Comparison of ENCODE assay signal across 13 mouse cellular contexts in genomic region chr4:62617856-62618440, GRCm38 (mm10). TPM values are rescaled to one million over a fixed set of nuclear protein-coding genes. Genes with fewer than 3 reads are reported as not detected.
DNase-seq lines count a peak whose midpoint lies in the region; ATAC-seq and TF ChIP-seq lines count a peak whose summit lies in the region.
"Had no signal": no experiment of that assay in that cellular context is flagged by ENCODE, and none has a peak within 500 bp of the region (broad histone marks: within the 10 kb centered on the region; RNA-seq: fewer than 3 reads in every experiment).

No protein-coding gene starts in this region.

- peaks cover 56% of the 10 kb centered on the region for H3K4me1 ChIP-seq in forebrain, embryonic 10.5 days
- H3K4me1 ChIP-seq in forebrain, embryonic 14.5 days (ENCODE audit: control insufficient read depth, insufficient read depth, low read length): peaks cover 34% of the 10 kb centered on the region
- H3K4me1 ChIP-seq in hindbrain, embryonic 13.5 days (replicated peaks): peaks cover 70% of the 10 kb centered on the region
- H3K4me1 ChIP-seq in hindbrain, postnatal 0 days (ENCODE audit: insufficient read depth, low read length): peaks cover 18% of the 10 kb centered on the region
- H3K4me1 ChIP-seq in midbrain, embryonic 11.5 days (ENCODE audit: control insufficient read depth, insufficient read depth, low read length): peaks cover 24% of the 10 kb centered on the region
- H3K4me1 ChIP-seq in midbrain, embryonic 15.5 days: peaks cover 29% of the 10 kb centered on the region
- H3K4me1 ChIP-seq in midbrain, embryonic 14.5 days (ENCODE audit: control insufficient read depth, insufficient read depth, low read length): peaks cover 35% of the 10 kb centered on the region

- no peak for DNase-seq in forebrain, embryonic 10.5 days (ENCODE audit: extremely low spot score, low spot score)
- no peak for DNase-seq in forebrain, embryonic 14.5 days (ENCODE audit: low spot score)
- DNase-seq in hindbrain, postnatal 0 days (ENCODE audit: low spot score): no peak
- DNase-seq in midbrain, embryonic 11.5 days (ENCODE audit: low spot score, missing footprints): peak; percentile 57
- no peak for DNase-seq in midbrain, embryonic 14.5 days
- no peak for DNase-seq in frontal cortex, postnatal 10 days (ENCODE audit: low spot score in 2 of 2)
- DNase-seq: cerebellum, adult 11 months; kidney, adult 11 months; left cerebral cortex, postnatal 4 days; liver, postnatal 0 days; thymus, postnatal 25 days had no signal

- no peak for TF ChIP-seq CTCF in hindbrain, postnatal 0 days (IDR thresholded peaks at IDR 0.05; ENCODE audit: low read depth)

- no peak overlapping the region for H3K4me3 ChIP-seq in forebrain, embryonic 10.5 days
- H3K4me3 ChIP-seq in forebrain, embryonic 14.5 days (ENCODE audit: low read depth, low read length): no peak overlapping the region
- no peak overlapping the region for H3K4me3 ChIP-seq in hindbrain, embryonic 13.5 days
- H3K4me3 ChIP-seq in hindbrain, postnatal 0 days (ENCODE audit: low read length): no peak overlapping the region
- no peak overlapping the region for H3K4me3 ChIP-seq in midbrain, embryonic 11.5 days (ENCODE audit: low read depth, low read length)
- H3K4me3 ChIP-seq in midbrain, embryonic 15.5 days: no peak overlapping the region
- H3K4me3 ChIP-seq in midbrain, embryonic 14.5 days (replicated peaks; ENCODE audit: low read depth, low read length): no peak overlapping the region

- H3K27me3 ChIP-seq in forebrain, embryonic 10.5 days (ENCODE audit: poor library complexity, severe bottlenecking): peaks cover 7% of the 10 kb centered on the region; the same call in 1 of the 2 replicates
- H3K27me3 ChIP-seq in forebrain, embryonic 14.5 days (replicated peaks; ENCODE audit: control insufficient read depth, insufficient read depth, low read length): no peaks in the 10 kb centered on the region
- H3K27me3 ChIP-seq in hindbrain, embryonic 13.5 days: no peaks in the 10 kb centered on the region
- H3K27me3 ChIP-seq in hindbrain, postnatal 0 days (ENCODE audit: insufficient read depth, low read length): no peaks in the 10 kb centered on the region
- H3K27me3 ChIP-seq in midbrain, embryonic 11.5 days (ENCODE audit: control insufficient read depth, insufficient read depth, low read length): no peaks in the 10 kb centered on the region
- no peaks in the 10 kb centered on the region for H3K27me3 ChIP-seq in midbrain, embryonic 15.5 days (replicated peaks)
- no peaks in the 10 kb centered on the region for H3K27me3 ChIP-seq in midbrain, embryonic 14.5 days (ENCODE audit: control insufficient read depth, insufficient read depth, low read length)

- H3K36me3 ChIP-seq in forebrain, embryonic 10.5 days (replicated peaks): peaks cover 10% of the 10 kb centered on the region
- H3K36me3 ChIP-seq in forebrain, embryonic 14.5 days (ENCODE audit: control insufficient read depth, insufficient read depth, low read length): no peaks in the 10 kb centered on the region
- H3K36me3 ChIP-seq in hindbrain, embryonic 13.5 days: no peaks in the 10 kb centered on the region
- no peaks in the 10 kb centered on the region for H3K36me3 ChIP-seq in hindbrain, postnatal 0 days (ENCODE audit: insufficient read depth, low read length)
- H3K36me3 ChIP-seq in midbrain, embryonic 11.5 days (ENCODE audit: control insufficient read depth, insufficient read depth, low read length): no peaks in the 10 kb centered on the region
- no peaks in the 10 kb centered on the region for H3K36me3 ChIP-seq in midbrain, embryonic 15.5 days (replicated peaks)
- no peaks in the 10 kb centered on the region for H3K36me3 ChIP-seq in midbrain, embryonic 14.5 days (ENCODE audit: control insufficient read depth, insufficient read depth, low read length)

- no peak overlapping the region for H3K9ac ChIP-seq in forebrain, embryonic 14.5 days (ENCODE audit: low read length)
- H3K9ac ChIP-seq in hindbrain, embryonic 13.5 days: peak overlapping the region; percentile 10; the same call in 1 of the 2 replicates
- no peak overlapping the region for H3K9ac ChIP-seq in hindbrain, postnatal 0 days (replicated peaks; ENCODE audit: low read length)
- H3K9ac ChIP-seq in midbrain, embryonic 11.5 days (ENCODE audit: low read length): no peak overlapping the region
- H3K9ac ChIP-seq in midbrain, embryonic 15.5 days: no peak overlapping the region
- H3K9ac ChIP-seq in midbrain, embryonic 14.5 days (replicated peaks; ENCODE audit: low read length): no peak overlapping the region
- H3K9ac ChIP-seq: liver, postnatal 0 days had no signal

- 89% methylated on average over 9 of the region's 9 CpGs for WGBS in forebrain, embryonic 10.5 days
- WGBS in forebrain, embryonic 14.5 days: 83% methylated on average over 9 of the region's 9 CpGs
- 83% methylated on average over 9 of the region's 9 CpGs for WGBS in hindbrain, embryonic 13.5 days
- 73% methylated on average over 9 of the region's 9 CpGs for WGBS in hindbrain, postnatal 0 days
- WGBS in midbrain, embryonic 11.5 days: 80% methylated on average over 9 of the region's 9 CpGs
- 76% methylated on average over 9 of the region's 9 CpGs for WGBS in midbrain, embryonic 15.5 days
- WGBS in midbrain, embryonic 14.5 days: 82% methylated on average over 9 of the region's 9 CpGs

- ATAC-seq in forebrain, embryonic 14.5 days: no peak
- no peak for ATAC-seq in hindbrain, embryonic 13.5 days (ENCODE audit: low FRiP score)
- no peak for ATAC-seq in hindbrain, postnatal 0 days
- no peak for ATAC-seq in midbrain, embryonic 11.5 days (ENCODE audit: low FRiP score)
- no peak for ATAC-seq in midbrain, embryonic 15.5 days (replicated peaks)
- ATAC-seq in midbrain, embryonic 14.5 days (ENCODE audit: low FRiP score, low TSS enrichment): no peak
- ATAC-seq: liver, postnatal 0 days had no signal

- peak overlapping the region; percentile 86; the same call in 1 of the 2 replicates for H3K27ac ChIP-seq in forebrain, embryonic 10.5 days
- H3K27ac ChIP-seq in forebrain, embryonic 14.5 days (ENCODE audit: low read depth, low read length): no peak overlapping the region
- peak overlapping the region; percentile 89; the same call in 1 of the 2 replicates for H3K27ac ChIP-seq in hindbrain, embryonic 13.5 days
- H3K27ac ChIP-seq in hindbrain, postnatal 0 days: no peak overlapping the region
- H3K27ac ChIP-seq in midbrain, embryonic 11.5 days (ENCODE audit: low read depth, low read length): no peak overlapping the region
- no peak overlapping the region for H3K27ac ChIP-seq in midbrain, embryonic 15.5 days
- H3K27ac ChIP-seq in midbrain, embryonic 14.5 days (replicated peaks; ENCODE audit: low read depth, low read length): peak overlapping the region; percentile 83; the same call in 1 of the 2 replicates

- no peaks in the 10 kb centered on the region for H3K9me3 ChIP-seq in forebrain, embryonic 10.5 days
- H3K9me3 ChIP-seq in forebrain, embryonic 14.5 days (replicated peaks; ENCODE audit: control insufficient read depth, low read length): no peaks in the 10 kb centered on the region
- no peaks in the 10 kb centered on the region for H3K9me3 ChIP-seq in hindbrain, embryonic 13.5 days
- H3K9me3 ChIP-seq in hindbrain, postnatal 0 days (ENCODE audit: low read length): no peaks in the 10 kb centered on the region
- no peaks in the 10 kb centered on the region for H3K9me3 ChIP-seq in midbrain, embryonic 11.5 days (ENCODE audit: control insufficient read depth, low read length)
- no peaks in the 10 kb centered on the region for H3K9me3 ChIP-seq in midbrain, embryonic 15.5 days
- no peaks in the 10 kb centered on the region for H3K9me3 ChIP-seq in midbrain, embryonic 14.5 days (ENCODE audit: control insufficient read depth, low read length)

- no peak overlapping the region for H3K4me2 ChIP-seq in forebrain, embryonic 14.5 days (ENCODE audit: low read length)
- H3K4me2 ChIP-seq in hindbrain, embryonic 13.5 days: no peak overlapping the region
- no peak overlapping the region for H3K4me2 ChIP-seq in hindbrain, postnatal 0 days (ENCODE audit: low read depth, low read length)
- no peak overlapping the region for H3K4me2 ChIP-seq in midbrain, embryonic 11.5 days
- no peak overlapping the region for H3K4me2 ChIP-seq in midbrain, embryonic 15.5 days
- no peak overlapping the region for H3K4me2 ChIP-seq in midbrain, embryonic 14.5 days (ENCODE audit: low read length)

RNA-seq across cellular contexts. Expression of gene Rgs3, which starts 58.3 kb away (rescaled TPM):
- 29.8 and 36.3 TPM in 2 replicates for polyA plus RNA-seq in forebrain, embryonic 10.5 days (2016; fragmentation: Nextera tagmentation; extraction: Ambion mirVana)
- 36.7 and 44.8 TPM in 2 replicates for polyA plus RNA-seq in forebrain, embryonic 14.5 days (2014; fragmentation: Nextera tagmentation; extraction: Ambion mirVana)
- polyA plus RNA-seq in hindbrain, embryonic 13.5 days (2015; fragmentation: Nextera tagmentation; extraction: Ambion mirVana): 65.3 and 71.0 TPM in 2 replicates
- total RNA-seq in hindbrain, postnatal 0 days (2014; rRNA removed): 71.0 and 71.9 TPM in 2 replicates
- 44.3 and 44.6 TPM in 2 replicates for polyA plus RNA-seq in hindbrain, postnatal 0 days (2015; fragmentation: Nextera tagmentation; extraction: Ambion mirVana)
- 22.3 and 23.9 TPM in 2 replicates for polyA plus RNA-seq in midbrain, embryonic 11.5 days (2014; fragmentation: Nextera tagmentation; extraction: Ambion mirVana)
- 76.6 and 80.1 TPM in 2 replicates for polyA plus RNA-seq in midbrain, embryonic 15.5 days (2015; fragmentation: Nextera tagmentation; extraction: Ambion mirVana)
- 49.1 and 63.3 TPM in 2 replicates for polyA plus RNA-seq in midbrain, embryonic 14.5 days (2014; fragmentation: Nextera tagmentation; extraction: Ambion mirVana)

Comparison
In these comparisons a context has a peak if more than half of its experiments do, and no peak if none do; other contexts are left out.
1. H3K27ac ChIP-seq: peak in forebrain, embryonic 10.5 days (single experiment), hindbrain, embryonic 13.5 days (single experiment) and midbrain, embryonic 14.5 days (single experiment); none in forebrain, embryonic 14.5 days (single experiment), hindbrain, postnatal 0 days (single experiment), midbrain, embryonic 11.5 days (single experiment) and midbrain, embryonic 15.5 days (single experiment).